Mouse (Mus musculus): Measurements from ENCODE around the gene Ccnk.

GRCm38 (mm10) chr12:108204978-108205377, 25.6 kb downstream of the Ccnk start:
- TF ChIP-seq POLR2A (IDR thresholded peaks at IDR 0.05; ENCODE audit: low read depth, low read length) (no peak), CTCF (IDR thresholded peaks at IDR 0.05; ENCODE audit: borderline replicate concordance, insufficient read depth, low read length) (no peak)

Measured in embryonic fibroblast, embryonic 13.5 days (primary cell).